In genomic region chr4:135085077-135085853, GRCm38 (mm10) we compare ENCODE assay signal across 14 mouse cellular contexts. TPM values are rescaled to one million over a fixed set of nuclear protein-coding genes. Genes with fewer than 3 reads are reported as not detected.
A peak's percentile ranks its signal among the peaks of the same experiment; 100 is the strongest.
DNase-seq lines count a peak whose midpoint lies in the region; ATAC-seq and TF ChIP-seq lines count a peak whose summit lies in the region.
"Had no signal": no experiment of that assay in that cellular context is flagged by ENCODE, and none has a peak within 500 bp of the region (broad histone marks: within the 10 kb centered on the region; RNA-seq: fewer than 3 reads in every experiment).

No protein-coding gene starts in this region.

- no peak overlapping the region for H3K4me3 ChIP-seq in hindbrain, postnatal 0 days (ENCODE audit: low read length)
- H3K4me3 ChIP-seq in hindbrain, embryonic 12.5 days: no peak overlapping the region
- H3K4me3 ChIP-seq in spleen, adult 2 months (ENCODE audit: extremely low read depth, insufficient read depth, insufficient read length): no peak overlapping the region
- H3K4me3 ChIP-seq in bone marrow, adult 2 months (replicated peaks; ENCODE audit: control insufficient read depth, low read depth, low read length): no peak overlapping the region
- H3K4me3 ChIP-seq in small intestine, adult 2 months (ENCODE audit: low read depth, low read length): no peak overlapping the region
- H3K4me3 ChIP-seq: midbrain, embryonic 10.5 days; neural tube, embryonic 13.5 days had no signal

- no peak overlapping the region for H3K27ac ChIP-seq in hindbrain, postnatal 0 days
- H3K27ac ChIP-seq in hindbrain, embryonic 12.5 days: no peak overlapping the region
- H3K27ac ChIP-seq in spleen, adult 2 months (ENCODE audit: insufficient read depth, low read length): no peak overlapping the region
- H3K27ac ChIP-seq in bone marrow, adult 2 months (ENCODE audit: control insufficient read depth, insufficient read depth, low read depth, low read length, poor library complexity): no peak overlapping the region
- H3K27ac ChIP-seq in small intestine, adult 2 months (ENCODE audit: insufficient read depth, low read depth, low read length): no peak overlapping the region
- H3K27ac ChIP-seq: midbrain, embryonic 10.5 days; neural tube, embryonic 13.5 days had no signal

- H3K36me3 ChIP-seq in hindbrain, postnatal 0 days (ENCODE audit: insufficient read depth, low read length): no peaks in the 10 kb centered on the region
- H3K36me3 ChIP-seq in hindbrain, embryonic 12.5 days: no peaks in the 10 kb centered on the region
- no peaks in the 10 kb centered on the region for H3K36me3 ChIP-seq in spleen, adult 2 months (ENCODE audit: control insufficient read depth, insufficient read depth, low read length)
- H3K36me3 ChIP-seq in small intestine, adult 2 months (ENCODE audit: control insufficient read depth, insufficient read depth, low read length): no peaks in the 10 kb centered on the region
- H3K36me3 ChIP-seq: midbrain, embryonic 10.5 days; neural tube, embryonic 13.5 days had no signal

- no peaks in the 10 kb centered on the region for H3K27me3 ChIP-seq in hindbrain, postnatal 0 days (ENCODE audit: insufficient read depth, low read length)
- peaks cover 2% of the 10 kb centered on the region; the same call in 1 of the 2 replicates for H3K27me3 ChIP-seq in hindbrain, embryonic 12.5 days
- H3K27me3 ChIP-seq in spleen, adult 2 months (ENCODE audit: control insufficient read depth, insufficient read depth, low read length): no peaks in the 10 kb centered on the region; the same call in 1 of the 2 replicates
- H3K27me3 ChIP-seq in small intestine, adult 2 months (ENCODE audit: control insufficient read depth, insufficient read depth, low read length): no peaks in the 10 kb centered on the region
- H3K27me3 ChIP-seq: neural tube, embryonic 13.5 days had no signal

- 77% methylated on average over 13 of the region's 13 CpGs for WGBS in hindbrain, postnatal 0 days
- WGBS in hindbrain, embryonic 12.5 days: 74% methylated on average over 13 of the region's 13 CpGs
- 38% methylated on average over 13 of the region's 13 CpGs for WGBS in spleen, adult 2 months
- 26% methylated on average over 13 of the region's 13 CpGs for WGBS in bone marrow, adult 2 months
- WGBS in small intestine, adult 2 months: 66% methylated on average over 13 of the region's 13 CpGs

- ATAC-seq in hindbrain, postnatal 0 days: no peak
- no peak for ATAC-seq in hindbrain, embryonic 12.5 days (ENCODE audit: low FRiP score)

- DNase-seq in hindbrain, postnatal 0 days (ENCODE audit: low spot score): no peak
- DNase-seq in spleen, adult 2 months (ENCODE audit: low read depth in 1 of 2, low spot score in 2 of 2): no peak
- no peak for DNase-seq in spleen, adult 18-20 months
- no peak for DNase-seq in urinary bladder, adult 18-20 months (ENCODE audit: low spot score in 2 of 2)
- DNase-seq in layer of hippocampus, postnatal 14 days (ENCODE audit: low spot score in 2 of 2): no peak
- DNase-seq: cerebellum, adult 11 months; gastrocnemius, postnatal 10 days; heart, postnatal 14 days; kidney, adult 11 months had no signal

- TF ChIP-seq POLR2A in spleen, adult 2 months (IDR thresholded peaks at IDR 0.05; ENCODE audit: low read depth, low read length): no peak
- TF ChIP-seq POLR2A in bone marrow, adult 2 months (IDR thresholded peaks at IDR 0.05; ENCODE audit: borderline replicate concordance, control insufficient read depth, low read depth, low read length): no peak
- TF ChIP-seq POLR2A in small intestine, adult 2 months (IDR thresholded peaks at IDR 0.05; ENCODE audit: low read depth, low read length): no peak

- H3K9ac ChIP-seq in hindbrain, postnatal 0 days (replicated peaks; ENCODE audit: low read length): no peak overlapping the region
- H3K9ac ChIP-seq in hindbrain, embryonic 12.5 days: no peak overlapping the region
- H3K9ac ChIP-seq: neural tube, embryonic 13.5 days had no signal

- no peak overlapping the region for H3K4me2 ChIP-seq in hindbrain, postnatal 0 days (ENCODE audit: low read depth, low read length)
- H3K4me2 ChIP-seq in hindbrain, embryonic 12.5 days (replicated peaks): no peak overlapping the region
- H3K4me2 ChIP-seq: neural tube, embryonic 13.5 days had no signal

- TF ChIP-seq CTCF in hindbrain, postnatal 0 days (IDR thresholded peaks at IDR 0.05; ENCODE audit: low read depth): peak; percentile 40
- peak; percentile 17; the same call in 1 of the 2 replicates for TF ChIP-seq CTCF in spleen, adult 2 months (IDR thresholded peaks at IDR 0.05; ENCODE audit: extremely low read depth, insufficient read depth, insufficient read length, insufficient replicate concordance)
- peak; percentile 38; the same call in 1 of the 2 replicates for TF ChIP-seq CTCF in bone marrow, adult 2 months (IDR thresholded peaks at IDR 0.05; ENCODE audit: control insufficient read depth, insufficient read depth, low read length)
- TF ChIP-seq CTCF in small intestine, adult 2 months (IDR thresholded peaks at IDR 0.05; ENCODE audit: extremely low read depth, insufficient read length, insufficient replicate concordance, low read depth, low read length): peak; percentile 37; the same call in 1 of the 2 replicates

- no peaks in the 10 kb centered on the region for H3K9me3 ChIP-seq in hindbrain, postnatal 0 days (ENCODE audit: low read length)
- no peaks in the 10 kb centered on the region for H3K9me3 ChIP-seq in hindbrain, embryonic 12.5 days (replicated peaks)
- H3K9me3 ChIP-seq: midbrain, embryonic 10.5 days; neural tube, embryonic 13.5 days had no signal

- H3K4me1 ChIP-seq in hindbrain, postnatal 0 days (ENCODE audit: insufficient read depth, low read length): no peaks in the 10 kb centered on the region
- H3K4me1 ChIP-seq in hindbrain, embryonic 12.5 days: peaks cover 10% of the 10 kb centered on the region
- peaks cover 8% of the 10 kb centered on the region; the same call in 1 of the 2 replicates for H3K4me1 ChIP-seq in spleen, adult 2 months (ENCODE audit: control insufficient read depth, insufficient read depth, insufficient read length)
- H3K4me1 ChIP-seq in bone marrow, adult 2 months (ENCODE audit: control insufficient read depth, insufficient read depth, low read length): no peaks in the 10 kb centered on the region; the same call in 1 of the 2 replicates
- H3K4me1 ChIP-seq in small intestine, adult 2 months (ENCODE audit: control insufficient read depth, insufficient read depth, insufficient read length, low read length): 0 out of 2 replicates have a peak, but pooled peaks cover 5% of the 10 kb centered on the region

RNA-seq across cellular contexts. Expression of gene Runx3, which starts 35.2 kb away (rescaled TPM):
- total RNA-seq in hindbrain, postnatal 0 days (2014; rRNA removed): not detected in 2 replicates
- polyA plus RNA-seq in hindbrain, postnatal 0 days (2015; fragmentation: Nextera tagmentation; extraction: Ambion mirVana): not detected in 2 replicates
- polyA plus RNA-seq in hindbrain, embryonic 12.5 days (2016; fragmentation: Nextera tagmentation; extraction: Ambion mirVana): 0.19 and 0.29 TPM in 2 replicates
- 33.7 and 38.5 TPM in 2 replicates for polyA plus RNA-seq in spleen, adult 2 months (2012; rRNA removed)
- 7.0 and 20.8 TPM in 2 replicates for polyA plus RNA-seq in bone marrow, adult 2 months (2011; ENCODE audit: insufficient read depth, insufficient read length, low replicate concordance, missing spikeins)
- 7.2 and 23.7 TPM in 2 replicates for polyA plus RNA-seq in small intestine, adult 2 months (2012; rRNA removed)
- total RNA-seq in layer of hippocampus, postnatal 14 days (2021): not detected
